Mouse (Mus musculus): ENCODE results near the gene Phf14. TPM values are rescaled to one million over a fixed set of nuclear protein-coding genes. Genes with fewer than 3 reads are reported as not detected.

Gene Phf14
- polyA plus RNA-seq, 1 experiment from 2014 or later: 120 TPM

- H3K4me2 ChIP-seq (replicated peaks): no peak overlapping the region
- WGBS: 94% methylated on average over 7 of the region's 7 CpGs
- H3K27ac ChIP-seq: no peak overlapping the region
- ATAC-seq (ENCODE audit: low FRiP score): no peak
- H3K36me3 ChIP-seq: peaks cover 10% of the 10 kb centered on the region
- no peaks in the 10 kb centered on the region for H3K9me3 ChIP-seq (replicated peaks)
- H3K9ac ChIP-seq: no peak overlapping the region
- no peak overlapping the region for H3K4me3 ChIP-seq
- H3K4me1 ChIP-seq: no peaks in the 10 kb centered on the region
- H3K27me3 ChIP-seq: no peaks in the 10 kb centered on the region
Measured at GRCm38 (mm10) chr6:11960172-11960571, 52.6 kb downstream of the Phf14 start.

DNA sequence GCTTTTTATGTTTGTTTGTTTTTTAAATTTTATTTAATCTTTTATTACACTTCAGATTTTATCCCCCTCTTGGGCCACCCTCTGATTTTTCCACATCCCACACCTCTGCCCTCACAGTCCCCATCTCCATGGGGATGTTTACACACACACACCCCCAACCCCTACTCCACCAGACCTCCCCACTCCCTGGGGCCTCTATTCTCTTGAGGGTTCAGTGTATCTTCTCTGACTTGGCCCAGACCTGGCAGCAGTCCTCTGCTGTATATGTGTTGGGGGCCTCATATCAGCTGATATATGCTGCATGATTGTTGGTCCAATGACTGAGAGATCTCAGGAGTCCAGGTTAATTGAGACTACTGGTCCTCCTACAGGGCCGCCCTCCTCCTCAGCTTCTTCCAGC, 86.2 kb downstream of the Phf14 start:
- no peak for ATAC-seq (ENCODE audit: low FRiP score)
- peaks cover 39% of the 10 kb centered on the region for H3K36me3 ChIP-seq
- 100% methylated on average over 1 of the region's 1 CpGs for WGBS

GRCm38 (mm10) chr6:11998576-11998975, 91.0 kb downstream of the Phf14 start:
- no peak overlapping the region for H3K4me2 ChIP-seq (replicated peaks)
- no peak overlapping the region for H3K4me3 ChIP-seq
- H3K9me3 ChIP-seq (replicated peaks): no peaks in the 10 kb centered on the region
- H3K27ac ChIP-seq: no peak overlapping the region
- H3K4me1 ChIP-seq: no peaks in the 10 kb centered on the region
- H3K36me3 ChIP-seq: peaks cover 42% of the 10 kb centered on the region
- no peaks in the 10 kb centered on the region for H3K27me3 ChIP-seq
- ATAC-seq (ENCODE audit: low FRiP score): no peak
- no peak overlapping the region for H3K9ac ChIP-seq
- 84% methylated on average over 4 of the region's 4 CpGs for WGBS

More for the DNA sequence above, 86.2 kb downstream of the Phf14 start:
- Histone ChIP-seq H3K4me2 (replicated peaks) (no peak overlapping the region), H3K9ac (no peak overlapping the region), H3K27ac (no peak overlapping the region), H3K4me3 (no peak overlapping the region), H3K9me3 (replicated peaks) (no peaks in the 10 kb centered on the region), H3K27me3 (no peaks in the 10 kb centered on the region), H3K4me1 (no peaks in the 10 kb centered on the region)

DNA sequence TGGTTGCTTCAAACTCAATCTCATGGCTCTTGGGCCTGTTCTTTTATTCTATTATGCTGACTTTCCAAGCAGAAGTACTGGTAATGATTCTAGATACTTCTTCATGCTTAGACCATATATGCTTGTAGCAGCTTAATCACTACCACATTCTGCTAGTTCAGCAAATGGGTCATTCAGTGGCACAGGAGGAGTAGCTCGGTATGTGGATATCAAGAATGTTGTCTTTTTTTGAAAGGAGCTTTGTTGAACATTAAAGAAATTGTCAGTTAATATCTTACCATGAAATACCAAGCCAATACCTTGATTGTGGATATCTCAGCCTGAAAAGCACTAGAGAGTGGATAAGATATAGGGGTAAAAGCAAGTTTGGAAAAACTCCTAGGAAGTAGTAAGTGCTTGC, 91.9 kb downstream of the Phf14 start:
- Histone ChIP-seq H3K9me3 (replicated peaks) (no peaks in the 10 kb centered on the region), H3K27ac (no peak overlapping the region), H3K36me3 (peaks cover 36% of the 10 kb centered on the region), H3K4me2 (replicated peaks) (no peak overlapping the region), H3K4me3 (no peak overlapping the region), H3K9ac (no peak overlapping the region), H3K27me3 (no peaks in the 10 kb centered on the region), H3K4me1 (no peaks in the 10 kb centered on the region)
- no peak for ATAC-seq (ENCODE audit: low FRiP score)
- WGBS: 84% methylated on average over 1 of the region's 1 CpGs

- no peaks in the 10 kb centered on the region for H3K27me3 ChIP-seq
- H3K9me3 ChIP-seq (replicated peaks): no peaks in the 10 kb centered on the region
- no peak for ATAC-seq (ENCODE audit: low FRiP score)
- H3K27ac ChIP-seq: no peak overlapping the region
- no peak overlapping the region for H3K4me3 ChIP-seq
- H3K4me1 ChIP-seq: no peaks in the 10 kb centered on the region
- peaks cover 9% of the 10 kb centered on the region for H3K36me3 ChIP-seq
- no peak overlapping the region for H3K4me2 ChIP-seq (replicated peaks)
- 91% methylated on average over 4 of the region's 4 CpGs for WGBS
- H3K9ac ChIP-seq: no peak overlapping the region
Measured at GRCm38 (mm10) chr6:12005455-12005854, 97.8 kb downstream of the Phf14 start.

GRCm38 (mm10) chr6:12006001-12006400, 98.4 kb downstream of the Phf14 start:
- Histone ChIP-seq H3K9me3 (replicated peaks) (no peaks in the 10 kb centered on the region), H3K27ac (no peak overlapping the region), H3K4me2 (replicated peaks) (no peak overlapping the region), H3K27me3 (no peaks in the 10 kb centered on the region), H3K9ac (no peak overlapping the region), H3K4me1 (no peaks in the 10 kb centered on the region), H3K36me3 (peaks cover 9% of the 10 kb centered on the region), H3K4me3 (no peak overlapping the region)
- WGBS: 97% methylated on average over 1 of the region's 1 CpGs
- ATAC-seq (ENCODE audit: low FRiP score): no peak

DNA sequence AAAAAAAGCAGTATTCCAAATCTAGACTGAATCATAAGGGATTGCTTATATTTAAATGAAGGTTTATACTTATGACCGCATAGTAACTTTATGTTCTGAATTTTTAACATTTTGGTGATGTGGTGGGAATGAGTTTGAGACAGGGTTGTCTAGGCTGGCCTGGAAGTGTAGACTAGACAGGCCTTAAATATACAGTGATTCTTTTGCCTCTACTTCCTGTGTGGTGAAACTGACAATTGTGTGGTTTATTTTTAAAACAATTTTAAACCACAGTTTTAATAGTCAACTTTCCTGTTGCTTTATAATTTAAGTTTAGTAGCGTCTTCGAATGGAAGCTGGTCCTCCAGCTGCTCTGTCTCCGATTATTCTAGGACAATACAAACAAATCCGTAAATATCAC, 104.5 kb downstream of the Phf14 start:
- no peak overlapping the region for H3K9ac ChIP-seq
- no peak overlapping the region for H3K4me3 ChIP-seq
- no peak overlapping the region for H3K4me2 ChIP-seq (replicated peaks)
- H3K9me3 ChIP-seq (replicated peaks): no peaks in the 10 kb centered on the region
- no peak for ATAC-seq (ENCODE audit: low FRiP score)
- 0 out of 2 replicates have a peak, but pooled peaks cover 3% of the 10 kb centered on the region for H3K4me1 ChIP-seq
- no peak overlapping the region for H3K27ac ChIP-seq
- WGBS: 96% methylated on average over 5 of the region's 5 CpGs
- no peaks in the 10 kb centered on the region for H3K27me3 ChIP-seq
- peaks cover 5% of the 10 kb centered on the region for H3K36me3 ChIP-seq

GRCm38 (mm10) chr6:12014035-12014434, 106.4 kb downstream of the Phf14 start:
- Histone ChIP-seq H3K36me3 (no peaks in the 10 kb centered on the region), H3K4me1 (0 out of 2 replicates have a peak, but pooled peaks cover 3% of the 10 kb centered on the region), H3K27me3 (no peaks in the 10 kb centered on the region), H3K9ac (no peak overlapping the region), H3K4me2 (replicated peaks) (no peak overlapping the region), H3K27ac (no peak overlapping the region), H3K4me3 (no peak overlapping the region), H3K9me3 (replicated peaks) (no peaks in the 10 kb centered on the region)
- ATAC-seq (ENCODE audit: low FRiP score): 0 out of 2 replicates have a peak, but pooled peaks have one; percentile 35
- WGBS: 45% methylated on average over 2 of the region's 2 CpGs

DNA sequence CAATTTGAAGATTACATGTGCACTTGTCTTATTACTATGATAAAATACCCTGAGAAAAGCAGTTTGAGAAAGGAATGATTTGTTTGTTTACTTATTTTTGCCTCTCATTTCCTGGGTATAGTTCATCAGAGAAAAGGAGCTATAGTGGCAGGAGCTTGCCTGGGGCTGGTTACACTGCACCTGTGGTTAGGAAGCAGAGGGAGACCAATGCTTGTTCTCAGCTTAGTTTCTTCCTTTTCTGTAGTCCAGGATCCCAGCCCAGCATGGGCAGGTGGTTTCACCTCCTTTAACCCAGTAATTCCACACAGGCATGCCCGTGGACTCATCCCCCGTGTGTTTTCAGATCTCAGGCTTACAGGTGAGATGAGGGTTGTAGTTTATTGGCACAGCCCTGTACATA, 107.1 kb downstream of the Phf14 start:
- H3K27me3 ChIP-seq: no peaks in the 10 kb centered on the region
- H3K36me3 ChIP-seq: no peaks in the 10 kb centered on the region
- H3K4me2 ChIP-seq (replicated peaks): no peak overlapping the region
- 0 out of 2 replicates have a peak, but pooled peaks cover 3% of the 10 kb centered on the region for H3K4me1 ChIP-seq
- no peak overlapping the region for H3K9ac ChIP-seq
- H3K9me3 ChIP-seq (replicated peaks): no peaks in the 10 kb centered on the region
- H3K4me3 ChIP-seq: no peak overlapping the region
- no peak for ATAC-seq (ENCODE audit: low FRiP score)
- no peak overlapping the region for H3K27ac ChIP-seq
- WGBS: 93% methylated on average over 2 of the region's 2 CpGs

DNA sequence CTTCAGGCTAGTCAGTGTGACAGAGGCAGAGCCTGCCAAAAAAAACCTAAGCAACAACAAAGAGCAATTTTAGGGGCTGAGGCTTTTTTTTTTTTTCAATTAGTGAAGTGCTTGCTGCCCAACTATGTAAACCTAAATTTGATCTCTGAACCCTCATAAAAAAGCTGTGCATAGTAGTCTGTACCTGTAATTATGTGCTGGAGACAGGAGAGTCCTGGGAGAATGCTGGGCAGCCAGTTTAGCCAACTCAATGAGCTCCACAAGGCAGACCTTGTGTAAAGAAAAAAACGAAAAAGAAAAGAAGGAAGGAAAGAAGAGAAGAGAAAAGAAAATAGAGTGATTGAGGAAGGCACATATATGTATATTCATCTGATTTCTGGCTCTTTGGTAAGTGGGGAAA, 112.1 kb downstream of the Phf14 start:
- Histone ChIP-seq H3K9me3 (replicated peaks) (no peaks in the 10 kb centered on the region), H3K36me3 (peaks cover 7% of the 10 kb centered on the region; the same call in 1 of the 2 replicates), H3K9ac (no peak overlapping the region), H3K27me3 (no peaks in the 10 kb centered on the region), H3K4me3 (no peak overlapping the region), H3K4me2 (replicated peaks) (no peak overlapping the region), H3K27ac (no peak overlapping the region), H3K4me1 (no peaks in the 10 kb centered on the region)
- no peak for ATAC-seq (ENCODE audit: low FRiP score)
- WGBS: 68% methylated on average over 1 of the region's 1 CpGs

DNA sequence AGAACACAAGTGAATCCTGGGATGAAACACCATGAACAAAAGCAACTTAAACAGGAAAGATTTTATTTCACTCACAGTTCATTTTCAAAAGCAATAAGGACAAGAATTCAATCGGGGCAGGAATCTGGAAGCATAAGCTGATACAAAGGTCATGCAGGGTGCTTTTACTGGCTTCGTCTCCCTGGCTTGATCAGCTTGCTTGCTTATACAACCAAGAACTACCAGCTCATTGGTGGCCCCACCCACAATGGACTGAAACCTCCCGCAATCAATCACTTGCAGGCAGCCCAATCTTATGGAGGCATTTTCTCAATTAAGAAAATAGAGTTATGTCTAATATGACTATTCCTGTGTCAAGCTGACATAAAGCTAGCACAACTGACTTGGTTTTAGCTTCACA, 112.5 kb downstream of the Phf14 start:
- Histone ChIP-seq H3K4me2 (replicated peaks) (no peak overlapping the region), H3K27me3 (no peaks in the 10 kb centered on the region), H3K4me3 (no peak overlapping the region), H3K4me1 (no peaks in the 10 kb centered on the region), H3K9ac (no peak overlapping the region), H3K36me3 (peaks cover 7% of the 10 kb centered on the region; the same call in 1 of the 2 replicates), H3K9me3 (replicated peaks) (no peaks in the 10 kb centered on the region), H3K27ac (no peak overlapping the region)
- 82% methylated on average over 3 of the region's 3 CpGs for WGBS
- no peak for ATAC-seq (ENCODE audit: low FRiP score)

- Histone ChIP-seq H3K9ac (no peak overlapping the region), H3K4me2 (replicated peaks) (no peak overlapping the region), H3K27ac (no peak overlapping the region), H3K4me1 (no peaks in the 10 kb centered on the region), H3K9me3 (replicated peaks) (no peaks in the 10 kb centered on the region), H3K4me3 (no peak overlapping the region), H3K36me3 (peaks cover 7% of the 10 kb centered on the region; the same call in 1 of the 2 replicates), H3K27me3 (no peaks in the 10 kb centered on the region)
- ATAC-seq (ENCODE audit: low FRiP score): no peak
- 94% methylated on average over 4 of the region's 4 CpGs for WGBS
Measured at GRCm38 (mm10) chr6:12020738-12021137, 113.1 kb downstream of the Phf14 start.

DNA sequence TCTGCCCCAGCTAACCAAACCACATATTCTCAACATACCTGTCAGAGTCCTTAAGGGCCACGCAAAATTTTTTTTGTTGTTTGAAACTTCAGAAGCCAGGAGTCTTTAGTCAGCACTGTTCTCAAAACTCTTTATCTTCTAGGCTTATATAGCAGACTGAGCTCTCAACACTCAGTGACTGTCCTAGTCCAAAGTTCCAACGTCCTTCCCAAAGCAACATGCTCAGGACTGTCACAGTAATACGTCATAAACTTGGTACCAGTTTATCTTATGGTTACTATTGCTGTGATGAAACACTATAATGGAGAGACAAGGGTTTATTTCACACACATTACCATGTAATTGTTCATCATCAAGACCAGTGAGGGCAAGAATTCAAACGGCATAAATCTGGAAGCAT, 113.9 kb downstream of the Phf14 start:
- no peaks in the 10 kb centered on the region for H3K4me1 ChIP-seq
- H3K36me3 ChIP-seq: peaks cover 7% of the 10 kb centered on the region; the same call in 1 of the 2 replicates
- 95% methylated on average over 4 of the region's 4 CpGs for WGBS
- H3K4me3 ChIP-seq: no peak overlapping the region
- H3K9ac ChIP-seq: no peak overlapping the region
- no peaks in the 10 kb centered on the region for H3K27me3 ChIP-seq
- H3K4me2 ChIP-seq (replicated peaks): no peak overlapping the region
- no peak for ATAC-seq (ENCODE audit: low FRiP score)
- no peaks in the 10 kb centered on the region for H3K9me3 ChIP-seq (replicated peaks)
- H3K27ac ChIP-seq: no peak overlapping the region

All from hindbrain, embryonic 12.5 days (tissue).